Mouse (Mus musculus) heart, adult 11 months (tissue): ENCODE results near the gene Arfgap1.

Source experiments
- DNase-seq: peaks from one replicate; pipeline ENCODE4 v3.0.0; 2022

Gene Arfgap1

DNA sequence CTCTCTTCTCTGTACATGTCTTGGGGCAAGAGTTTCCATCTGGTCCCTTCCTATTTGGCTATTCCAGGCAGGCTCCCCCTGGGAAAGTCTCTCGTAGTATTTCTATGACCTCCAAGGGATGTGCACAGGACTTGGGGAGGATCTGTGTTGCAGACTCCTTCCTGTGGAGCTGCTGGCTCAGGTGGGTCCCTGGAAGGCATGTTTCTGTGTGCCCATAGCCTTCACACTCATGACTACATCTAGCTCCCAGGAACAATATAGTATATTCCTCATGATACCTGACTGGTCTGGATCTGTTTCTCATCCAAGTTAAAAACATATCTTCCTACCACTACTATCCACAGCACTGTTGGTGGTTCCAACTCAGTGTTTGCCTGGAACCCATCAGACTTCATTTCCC is 20.0 kb downstream of the Arfgap1 start:
- DNase-seq = no peak

DNA sequence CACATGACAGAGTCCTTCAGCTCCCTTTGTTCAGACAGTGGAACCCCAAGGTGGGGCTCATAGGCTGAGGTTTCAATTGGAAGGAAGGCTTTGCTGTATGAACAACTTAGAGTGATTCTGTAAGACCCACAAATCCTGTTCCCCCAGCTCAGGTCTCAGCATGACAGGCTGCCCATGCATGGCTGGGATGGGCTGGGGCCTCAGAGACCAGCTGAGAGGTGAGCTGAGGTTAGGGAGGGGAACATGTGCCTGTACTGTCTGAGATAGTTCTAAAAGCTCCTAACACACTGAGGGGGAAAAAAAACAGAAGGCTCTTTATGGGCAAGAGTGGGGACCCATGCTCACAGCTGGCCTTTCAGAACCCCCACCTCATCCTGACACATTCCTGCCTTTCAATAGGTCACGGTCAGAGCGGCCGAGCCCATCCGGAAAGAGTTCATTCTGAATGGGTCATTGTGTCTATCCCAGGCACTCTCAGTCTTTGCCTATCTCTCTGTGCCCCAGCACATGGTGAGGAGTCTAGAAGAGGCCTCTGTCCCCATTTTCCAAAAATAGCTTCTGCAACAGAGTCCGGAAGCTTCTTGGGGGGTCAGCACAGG is 20.5 kb downstream of the Arfgap1 start:
- no peak for DNase-seq

DNA sequence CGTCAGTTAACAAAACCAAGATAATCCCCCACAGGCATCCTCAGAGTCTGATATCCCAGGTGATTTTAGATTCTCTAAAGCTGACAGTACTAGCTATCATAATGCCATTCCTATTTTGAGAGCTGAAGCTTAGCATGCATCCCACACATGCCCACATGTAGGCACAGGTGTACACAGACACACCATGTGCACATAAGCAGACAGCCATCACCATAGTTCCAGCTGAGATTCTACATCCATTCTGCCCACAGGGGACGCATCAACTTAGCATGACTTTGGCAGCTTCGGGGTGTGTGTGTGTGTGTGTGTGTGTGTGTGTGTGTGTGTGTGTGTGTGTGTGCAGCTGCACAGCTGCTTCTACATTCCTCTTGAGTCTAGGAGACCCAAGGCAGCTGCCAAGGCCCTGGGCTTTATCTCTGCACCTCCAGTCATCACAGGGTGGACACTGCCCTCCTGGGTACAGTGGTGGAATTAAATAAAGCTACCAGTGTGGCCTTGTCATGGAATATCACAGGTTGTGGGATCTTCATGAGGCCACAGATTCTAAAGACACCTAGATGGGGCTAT is 21.4 kb downstream of the Arfgap1 start:
- DNase-seq = no peak

DNA sequence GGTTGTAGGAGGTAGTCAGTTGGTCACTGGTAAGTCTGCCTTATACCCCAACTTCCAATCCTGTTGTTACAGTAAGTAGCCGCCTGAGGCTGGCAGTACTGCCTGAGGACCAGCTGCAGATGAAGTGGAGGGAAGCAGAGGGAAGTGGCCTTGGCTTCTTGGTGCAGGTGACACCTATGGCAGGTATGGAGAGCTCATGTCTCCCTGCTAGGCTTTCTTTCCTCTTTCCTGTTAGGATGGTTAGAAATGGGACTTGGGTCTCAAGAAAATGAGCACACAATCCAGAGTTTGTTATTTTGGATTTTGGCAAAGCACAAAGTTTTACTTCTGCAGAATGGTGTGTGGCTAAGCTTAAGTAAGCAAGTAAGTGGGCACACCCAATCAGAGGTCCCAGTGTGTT is 21.9 kb downstream of the Arfgap1 start:
- DNase-seq = no peak

DNA sequence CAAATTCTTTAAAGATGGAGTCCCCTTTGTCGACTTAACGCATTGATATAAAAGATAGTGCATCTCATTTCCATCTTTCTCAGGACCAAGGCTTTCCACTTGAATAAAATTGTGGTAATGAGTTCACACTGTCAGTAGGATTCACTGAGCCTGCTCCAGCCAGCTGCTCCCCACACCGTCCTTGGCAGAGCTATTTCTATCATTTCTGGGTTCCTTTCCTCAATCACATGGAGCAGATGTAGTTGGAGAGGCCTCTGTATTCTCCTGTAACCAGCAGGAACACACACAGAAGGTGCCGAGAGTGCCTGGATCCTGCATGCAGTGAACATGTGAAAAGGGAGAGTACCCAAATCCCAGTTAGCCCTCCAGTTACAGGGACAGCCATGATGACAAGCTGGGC is 23.3 kb downstream of the Arfgap1 start:
- DNase-seq = no peak

DNA sequence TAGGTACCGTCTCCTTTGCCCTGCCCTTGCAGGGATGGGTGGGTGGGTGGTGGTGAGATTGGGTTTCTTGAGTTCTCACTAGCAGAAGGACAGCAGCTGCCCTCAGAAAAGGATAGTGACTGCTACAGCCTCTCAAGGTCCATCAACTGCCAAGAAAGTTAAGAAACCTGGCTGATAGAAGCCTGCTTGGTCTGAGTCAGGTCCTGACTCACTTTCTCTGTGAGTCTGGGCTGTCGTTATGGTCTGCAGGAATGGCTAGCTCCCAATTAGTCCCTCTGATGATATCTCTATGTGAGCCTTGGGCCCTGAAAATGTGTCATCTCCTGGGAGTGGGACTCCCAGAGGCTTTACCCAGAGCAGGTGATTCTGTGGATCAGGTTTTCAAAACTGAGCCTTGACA is 27.3 kb downstream of the Arfgap1 start:
- DNase-seq = no peak

DNA sequence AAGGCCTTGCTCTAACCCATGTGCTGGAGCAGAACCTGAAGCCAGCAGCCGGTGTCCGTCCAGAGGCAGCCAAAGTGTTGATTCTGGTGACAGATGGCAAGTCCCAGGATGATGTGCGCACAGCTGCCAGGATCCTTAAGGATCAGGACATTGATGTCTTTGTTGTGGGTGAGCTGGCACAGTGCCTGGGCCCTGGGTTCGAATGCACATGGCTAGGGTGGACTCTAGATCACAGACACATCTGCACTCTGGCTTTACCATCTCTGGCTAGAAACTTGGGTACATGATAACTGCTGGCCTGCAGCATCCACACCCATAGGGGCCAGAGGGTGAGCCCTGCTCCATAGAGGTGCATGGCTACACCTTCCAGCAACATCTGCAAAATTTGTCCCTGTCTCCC is 28.4 kb downstream of the Arfgap1 start:
- DNase-seq = no peak

DNA sequence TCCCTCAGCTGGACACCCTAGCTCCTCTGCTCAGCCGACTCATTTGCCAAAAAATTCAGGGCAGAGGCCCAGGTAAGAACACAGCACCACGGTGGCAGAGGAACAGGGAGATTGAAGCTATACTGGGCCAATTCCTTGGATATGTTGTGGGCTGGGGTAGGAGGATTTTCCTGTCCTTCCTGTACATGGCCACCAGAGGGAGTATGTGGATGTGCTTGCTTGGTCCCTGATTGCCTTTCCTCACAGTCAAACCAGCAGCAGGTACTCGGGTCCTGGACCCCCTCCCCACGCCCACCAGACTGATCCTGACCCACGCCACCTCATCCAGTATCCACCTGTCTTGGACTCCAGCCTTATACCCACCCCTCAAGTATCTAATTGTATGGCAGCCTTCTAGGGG is 29.4 kb downstream of the Arfgap1 start:
- DNase-seq = no peak

DNA sequence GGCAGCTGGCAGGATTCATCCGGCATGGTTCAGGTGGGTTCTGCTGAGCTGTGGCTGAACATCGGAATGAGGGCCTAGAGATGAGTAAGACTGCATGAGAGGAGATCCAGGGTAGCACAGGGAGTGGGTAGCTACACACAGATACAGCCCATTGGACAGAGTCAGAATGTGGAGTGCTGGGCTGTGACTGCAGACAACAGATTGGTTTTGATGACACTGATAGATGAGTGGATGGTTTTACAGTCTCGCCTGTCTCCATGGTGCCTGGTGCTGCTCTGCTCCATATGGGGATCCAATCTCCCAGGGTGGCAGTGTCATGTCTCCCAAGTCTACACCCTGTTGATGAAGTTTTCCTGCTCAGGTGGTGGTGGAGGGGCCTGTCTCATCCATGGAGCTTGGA is 29.9 kb downstream of the Arfgap1 start:
- DNase-seq = no peak

DNA sequence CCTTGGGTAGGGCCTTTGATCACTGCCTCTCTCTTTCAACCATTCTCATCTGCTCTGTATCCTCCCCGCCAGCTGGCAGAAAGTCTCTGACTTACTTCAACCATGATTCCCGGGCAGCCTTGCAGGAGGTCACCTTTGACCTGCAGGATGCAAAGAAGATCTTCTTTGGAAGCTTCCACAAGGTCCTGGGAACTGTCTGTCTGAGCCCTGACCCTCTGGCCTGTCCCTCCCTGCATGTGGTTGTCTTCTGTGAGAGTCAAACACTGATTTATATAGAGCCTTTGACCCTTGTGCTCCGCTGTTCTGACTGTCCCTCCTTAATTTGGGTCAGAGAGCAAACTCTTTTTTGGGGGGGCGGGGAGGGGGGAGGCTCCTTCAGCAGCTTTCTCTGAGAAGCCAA is 40.0 kb downstream of the Arfgap1 start:
- DNase-seq = no peak

DNA sequence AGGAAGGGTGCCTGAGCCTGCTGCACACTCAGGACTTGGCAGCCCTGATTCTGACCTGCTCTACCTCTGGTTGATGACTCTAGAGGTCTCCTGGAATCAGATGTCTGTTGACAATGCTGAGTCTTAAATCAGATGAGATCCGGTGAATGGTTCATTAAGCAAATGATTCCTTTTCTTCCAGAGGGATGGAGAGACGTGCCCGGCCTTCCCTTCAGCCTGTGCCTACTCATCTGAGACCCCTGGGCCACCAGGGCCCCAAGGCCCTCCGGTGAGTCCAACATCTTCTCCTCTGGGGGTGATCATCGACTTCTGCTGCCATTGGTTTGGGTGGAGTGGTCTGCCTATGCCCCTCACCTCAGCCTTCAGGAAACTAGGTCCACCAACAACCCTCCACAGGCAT is 41.3 kb downstream of the Arfgap1 start:
- DNase-seq = no peak

DNA sequence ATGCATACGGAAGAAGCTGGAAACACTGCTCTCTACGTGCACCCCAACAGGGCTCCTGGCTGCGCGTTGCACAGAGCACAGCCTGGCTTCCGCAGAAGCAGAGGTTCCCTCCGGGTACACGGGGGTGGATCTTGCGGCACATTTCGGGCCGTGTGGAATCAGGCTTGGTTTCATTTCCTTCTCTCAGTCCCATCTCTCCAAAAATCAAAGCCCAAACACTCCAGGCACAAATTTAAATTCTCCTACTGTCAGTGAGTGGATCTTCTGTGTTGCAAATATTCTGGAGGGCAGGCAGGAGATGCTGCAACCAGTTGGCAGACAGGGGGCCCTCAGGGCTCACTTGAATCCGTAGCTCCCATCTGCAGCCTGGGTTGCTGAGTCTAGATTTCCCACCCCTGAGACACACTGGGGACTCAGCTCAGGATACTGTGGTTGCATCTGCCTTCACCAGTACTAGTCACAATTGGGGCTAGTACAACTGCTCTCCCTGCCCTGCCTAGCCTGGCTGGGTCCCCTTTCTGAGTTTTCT is 64.4 kb downstream of the Arfgap1 start:
- no peak for DNase-seq
